Mouse (Mus musculus): ENCODE measurements around the gene Tmem151a. TPM values are rescaled to one million over a fixed set of nuclear protein-coding genes. Genes with fewer than 3 reads are reported as not detected.
"Not testable (repeated sequence)": the region's sequence is repeated elsewhere in the genome, so short reads cannot be mapped to it uniquely, and the experiment has no call there.

Gene Tmem151a
- polyA plus RNA-seq, 1 experiment from 2014 or later = 10.4 TPM

DNA sequence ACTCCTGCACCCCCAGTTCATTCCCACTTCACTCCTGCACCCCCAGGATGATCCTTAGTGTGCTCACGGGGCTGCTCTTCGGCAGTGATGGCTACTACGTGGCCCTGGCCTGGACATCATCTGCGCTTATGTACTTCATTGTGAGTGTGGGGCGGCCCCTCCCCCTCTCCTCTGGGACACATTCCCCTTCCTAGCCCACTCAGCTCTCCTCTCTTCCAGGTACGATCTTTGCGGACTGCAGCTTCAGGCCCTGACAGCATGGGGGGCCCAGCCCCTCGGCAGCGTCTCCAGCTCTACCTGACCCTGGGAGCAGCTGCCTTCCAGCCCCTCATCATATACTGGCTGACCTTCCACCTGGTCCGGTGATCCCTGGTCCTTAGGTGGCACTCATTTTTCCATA is 6.8 kb upstream of the Tmem151a start:
- ATAC-seq (ENCODE audit: low FRiP score, low TSS enrichment) (no peak), DNase-seq (ENCODE audit: low spot score) (no peak)
- H3K36me3 ChIP-seq (ENCODE audit: control insufficient read depth, insufficient read depth, low read length) = peaks cover 18% of the 10 kb centered on the region
- no peaks in the 10 kb centered on the region for H3K9me3 ChIP-seq (ENCODE audit: control insufficient read depth, low read length)
- TF ChIP-seq EP300 (optimal IDR thresholded peaks at IDR 0.05) (no peak), CTCF (IDR thresholded peaks at IDR 0.05; ENCODE audit: low read depth) (no peak)
- peaks cover 3% of the 10 kb centered on the region; the same call in 1 of the 2 replicates for H3K4me1 ChIP-seq (replicated peaks; ENCODE audit: control insufficient read depth, insufficient read depth)
- no peak overlapping the region for H3K27ac ChIP-seq (replicated peaks)
- H3K27me3 ChIP-seq (ENCODE audit: control insufficient read depth, insufficient read depth, low read length) = no peaks in the 10 kb centered on the region
- H3K9ac ChIP-seq (ENCODE audit: low read length) = no peak overlapping the region
- no peak overlapping the region for H3K4me2 ChIP-seq (replicated peaks; ENCODE audit: low read depth)
- H3K4me3 ChIP-seq (ENCODE audit: low read depth, low read length) = no peak overlapping the region
- 90% methylated on average over 10 of the region's 10 CpGs for WGBS

DNA sequence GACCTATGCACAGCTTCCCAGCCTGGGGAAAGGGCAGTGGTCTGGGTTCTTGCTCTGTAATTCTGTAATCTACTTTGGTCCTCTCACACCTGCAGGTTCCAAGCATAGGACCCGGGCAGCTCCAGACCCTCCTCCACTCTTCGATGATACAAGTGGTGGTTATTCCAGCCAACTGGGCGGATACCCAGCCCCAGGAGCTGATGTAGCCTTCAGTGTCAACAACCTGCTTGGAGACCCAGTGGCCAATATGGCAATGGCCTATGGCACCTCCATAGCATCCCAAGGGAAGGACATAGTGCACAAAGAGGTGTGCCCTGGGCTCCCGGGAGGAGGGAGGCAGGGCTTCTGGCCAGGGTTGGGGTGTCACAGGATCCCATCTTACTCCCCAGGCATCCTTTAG is 4.0 kb upstream of the Tmem151a start:
- 91% methylated on average over 4 of the region's 4 CpGs for WGBS

DNA sequence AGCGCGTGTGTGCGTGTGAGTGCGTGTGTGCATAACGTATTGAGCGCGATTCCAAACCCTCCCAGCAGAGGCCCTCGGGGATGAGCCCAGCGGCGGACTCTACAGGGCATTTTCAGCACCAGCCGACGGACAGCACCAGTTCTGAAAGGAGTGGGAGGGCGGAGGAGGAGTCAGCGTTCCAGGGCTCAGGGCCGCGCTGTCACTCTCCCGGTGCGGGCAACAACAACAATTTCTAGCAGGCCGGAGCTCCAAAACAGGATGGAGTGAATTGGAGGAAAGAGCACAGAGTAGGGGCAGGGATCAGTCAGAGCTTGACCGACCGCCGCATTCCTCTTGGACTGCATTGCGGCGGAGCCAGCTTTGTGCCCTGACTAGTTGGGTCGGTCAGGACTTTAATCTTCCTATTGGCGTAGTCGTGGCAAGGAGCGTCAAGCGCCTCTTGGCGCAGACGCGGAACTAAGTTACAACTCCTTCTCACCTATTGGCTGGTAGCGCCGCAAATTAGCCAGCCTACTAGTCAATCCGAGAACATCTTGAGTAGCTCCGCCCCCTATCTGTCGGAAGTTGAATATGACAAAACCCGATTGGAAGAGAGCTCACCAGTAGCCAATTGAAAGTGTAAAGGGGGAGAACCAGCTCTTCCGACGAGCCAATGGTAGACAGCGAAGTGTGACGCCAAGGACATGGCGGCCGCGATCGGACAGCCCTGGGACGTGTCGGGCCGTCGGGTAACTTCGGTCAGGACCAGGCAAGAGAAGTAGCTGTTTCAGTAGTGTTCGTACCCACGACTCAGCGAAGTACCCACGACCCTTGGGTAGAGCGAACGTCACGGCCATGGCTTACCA is 2.8 kb upstream of the Tmem151a start, which contains the start of gene Yif1a:
Gene Yif1a (plus strand): TSS at position 655 of the 845 bp plus-strand sequence.
- DNase-seq (ENCODE audit: low spot score) = peak; percentile 95
- Histone ChIP-seq H3K4me1 (replicated peaks; ENCODE audit: control insufficient read depth, insufficient read depth) (peaks cover 5% of the 10 kb centered on the region; the same call in 1 of the 2 replicates), H3K27me3 (ENCODE audit: control insufficient read depth, insufficient read depth, low read length) (no peaks in the 10 kb centered on the region; the same call in 1 of the 2 replicates), H3K4me2 (replicated peaks; ENCODE audit: low read depth) (peak within 1 kb of the TSS; percentile 89), H3K9ac (ENCODE audit: low read length) (peak within 1 kb of the TSS; percentile 82), H3K27ac (replicated peaks) (peak within 1 kb of the TSS; percentile 87), H3K4me3 (ENCODE audit: low read depth, low read length) (peak within 1 kb of the TSS; percentile 72), H3K36me3 (ENCODE audit: control insufficient read depth, insufficient read depth, low read length) (peaks cover 16% of the 10 kb centered on the region), H3K9me3 (ENCODE audit: control insufficient read depth, low read length) (no peaks in the 10 kb centered on the region)
- no peak for TF ChIP-seq EP300 (optimal IDR thresholded peaks at IDR 0.05)
- TF ChIP-seq CTCF (IDR thresholded peaks at IDR 0.05; ENCODE audit: low read depth) = peak; percentile 79
- peak; percentile 90 for ATAC-seq (ENCODE audit: low FRiP score, low TSS enrichment)
- under 1% methylated on average over 58 of the region's 58 CpGs for WGBS

More for the DNA sequence above, 4.0 kb upstream of the Tmem151a start:
- H3K4me1 ChIP-seq (replicated peaks; ENCODE audit: control insufficient read depth, insufficient read depth) = peaks cover 5% of the 10 kb centered on the region; the same call in 1 of the 2 replicates
- H3K4me2 ChIP-seq (replicated peaks; ENCODE audit: low read depth) = peak overlapping the region; percentile 89
- H3K36me3 ChIP-seq (ENCODE audit: control insufficient read depth, insufficient read depth, low read length) = peaks cover 18% of the 10 kb centered on the region
- peak overlapping the region; percentile 72 for H3K4me3 ChIP-seq (ENCODE audit: low read depth, low read length)
- ATAC-seq (ENCODE audit: low FRiP score, low TSS enrichment) (no peak), DNase-seq (ENCODE audit: low spot score) (no peak)
- TF ChIP-seq EP300 (optimal IDR thresholded peaks at IDR 0.05) (no peak), CTCF (IDR thresholded peaks at IDR 0.05; ENCODE audit: low read depth) (no peak)
- H3K27me3 ChIP-seq (ENCODE audit: control insufficient read depth, insufficient read depth, low read length) = no peaks in the 10 kb centered on the region; the same call in 1 of the 2 replicates
- H3K9ac ChIP-seq (ENCODE audit: low read length) = peak overlapping the region; percentile 82
- H3K27ac ChIP-seq (replicated peaks) = no peak overlapping the region
- H3K9me3 ChIP-seq (ENCODE audit: control insufficient read depth, low read length) = no peaks in the 10 kb centered on the region

DNA sequence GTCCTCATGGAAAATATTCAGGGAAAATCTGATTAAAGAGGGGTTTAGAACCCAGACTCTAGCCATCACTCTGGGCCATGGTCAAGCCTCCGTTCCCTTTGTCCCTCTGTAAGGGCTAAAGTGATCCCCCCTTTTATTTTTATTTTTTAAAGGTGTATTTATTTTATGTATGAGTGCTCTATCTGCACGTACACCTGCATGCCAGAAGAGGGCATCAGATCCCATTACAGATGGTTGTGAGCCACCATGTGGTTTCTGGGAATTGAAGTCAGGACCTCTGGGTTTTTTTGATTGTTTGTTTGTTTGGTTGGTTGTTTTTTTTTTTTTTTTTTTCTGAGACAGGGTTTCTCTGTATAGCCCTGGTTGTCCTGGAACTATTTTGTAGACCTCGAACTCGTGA is 1.2 kb upstream of the Tmem151a start:
- H3K36me3 ChIP-seq (ENCODE audit: control insufficient read depth, insufficient read depth, low read length); H3K4me3 ChIP-seq (ENCODE audit: low read depth, low read length); H3K9me3 ChIP-seq (ENCODE audit: control insufficient read depth, low read length); H3K4me2 ChIP-seq (replicated peaks; ENCODE audit: low read depth); H3K27me3 ChIP-seq (ENCODE audit: control insufficient read depth, insufficient read depth, low read length); H3K4me1 ChIP-seq (replicated peaks; ENCODE audit: control insufficient read depth, insufficient read depth); DNase-seq (ENCODE audit: low spot score); ATAC-seq (ENCODE audit: low FRiP score, low TSS enrichment); H3K9ac ChIP-seq (ENCODE audit: low read length); H3K27ac ChIP-seq (replicated peaks): not testable (repeated sequence)
- 55% methylated on average over 4 of the region's 4 CpGs for WGBS
- TF ChIP-seq CTCF (IDR thresholded peaks at IDR 0.05; ENCODE audit: low read depth) = peak; percentile 52

DNA sequence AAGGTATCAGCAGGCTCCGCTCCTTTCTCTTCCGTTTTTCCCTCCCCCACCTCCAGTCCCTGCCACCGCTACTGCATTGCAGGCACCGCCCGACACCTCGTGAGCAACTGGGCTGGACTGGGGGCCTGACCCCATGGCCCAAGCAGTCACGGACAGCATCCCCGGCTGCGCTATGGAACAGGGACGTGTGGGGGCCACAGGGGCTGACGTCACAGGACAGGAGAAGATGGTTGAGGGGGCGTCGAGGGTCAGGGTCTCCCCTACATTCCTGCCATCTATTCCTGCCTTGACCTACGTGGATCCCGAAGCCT is 542 bp downstream of the Tmem151a start:
- TF ChIP-seq CTCF (IDR thresholded peaks at IDR 0.05; ENCODE audit: low read depth) (no peak), EP300 (optimal IDR thresholded peaks at IDR 0.05) (no peak)
- Histone ChIP-seq H3K9me3 (ENCODE audit: control insufficient read depth, low read length) (no peaks in the 10 kb centered on the region), H3K27me3 (ENCODE audit: control insufficient read depth, insufficient read depth, low read length) (peaks cover 7% of the 10 kb centered on the region), H3K36me3 (ENCODE audit: control insufficient read depth, insufficient read depth, low read length) (no peaks in the 10 kb centered on the region), H3K4me1 (replicated peaks; ENCODE audit: control insufficient read depth, insufficient read depth) (peaks cover 5% of the 10 kb centered on the region; the same call in 1 of the 2 replicates), H3K27ac (replicated peaks) (peak overlapping the region; percentile 24; the same call in 1 of the 2 replicates), H3K4me2 (replicated peaks; ENCODE audit: low read depth) (peak overlapping the region; percentile 77), H3K9ac (ENCODE audit: low read length) (peak overlapping the region; percentile 54), H3K4me3 (ENCODE audit: low read depth, low read length) (peak overlapping the region; percentile 46)
- ATAC-seq (ENCODE audit: low FRiP score, low TSS enrichment) = no peak
- DNase-seq (ENCODE audit: low spot score) = peak; percentile 45
- WGBS = 9% methylated on average over 15 of the region's 15 CpGs

Measured in stomach, postnatal 0 days (tissue).